Mouse (Mus musculus) A20 (cell line): Measurements from ENCODE around the gene Arl6.

Source experiments
- DNase-seq: peaks from one replicate; pipeline ENCODE4 v3.0.0-alpha.2; 2011; ENCODE audit warnings: low read depth, low spot score

Gene Arl6

DNA sequence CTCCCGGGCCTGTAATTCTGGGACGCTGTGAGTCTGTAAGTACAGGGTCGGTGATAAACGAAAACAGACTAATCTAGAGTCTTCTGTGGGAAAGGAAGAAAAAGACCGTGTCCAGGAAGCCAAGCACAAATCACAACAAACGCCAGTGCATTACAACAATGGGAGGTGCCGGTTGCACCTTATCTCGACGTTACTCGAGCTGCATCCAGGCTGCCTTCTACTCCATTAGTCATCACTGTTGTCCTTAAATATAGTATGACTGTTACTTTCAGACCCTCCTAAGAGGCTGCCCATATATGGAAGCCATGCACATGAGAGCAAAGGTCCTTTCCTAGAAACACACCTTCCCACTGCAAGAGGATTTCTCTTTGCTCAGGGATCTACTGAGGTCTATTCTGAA lies 51.4 kb downstream of the Arl6 start:
- DNase-seq = no peak

DNA sequence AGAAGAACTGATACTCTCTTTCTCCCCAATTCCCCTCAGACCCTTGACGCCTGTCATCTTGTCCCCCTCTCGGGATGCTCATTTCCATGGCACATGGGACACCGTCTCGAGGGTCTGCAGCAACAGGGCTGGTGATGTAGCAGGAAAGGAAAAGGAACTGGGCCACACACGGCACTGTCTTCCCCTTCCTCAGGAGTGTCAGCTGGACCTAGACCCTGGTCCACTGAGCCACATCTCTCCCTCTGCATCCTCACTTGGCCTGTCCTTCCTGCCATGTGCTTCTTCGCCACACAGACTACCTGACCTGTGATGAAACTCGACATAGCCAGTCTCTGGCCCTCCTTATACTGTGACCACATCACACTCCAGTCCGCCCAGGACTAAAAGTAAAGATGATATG lies 52.3 kb downstream of the Arl6 start:
- no peak for DNase-seq

DNA sequence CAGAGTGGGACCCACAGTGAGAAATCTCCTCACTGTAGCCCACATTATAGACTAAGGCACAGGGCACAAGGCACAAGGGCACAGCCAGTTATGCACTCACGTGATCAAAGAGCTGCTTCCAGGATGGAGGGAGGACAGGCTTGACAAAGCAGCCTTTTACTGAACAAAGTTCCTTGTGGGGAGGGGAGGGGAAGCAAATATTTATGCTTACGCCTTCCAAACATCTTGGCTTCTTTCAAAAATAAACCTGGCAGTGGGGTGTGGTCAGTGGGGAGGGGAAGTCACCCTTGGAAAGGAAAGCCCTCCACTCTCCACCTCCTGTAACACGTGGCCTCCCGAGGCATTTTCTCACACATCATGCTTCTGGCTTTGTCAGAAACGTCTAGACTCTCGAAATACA lies 52.9 kb downstream of the Arl6 start:
- DNase-seq = no peak

DNA sequence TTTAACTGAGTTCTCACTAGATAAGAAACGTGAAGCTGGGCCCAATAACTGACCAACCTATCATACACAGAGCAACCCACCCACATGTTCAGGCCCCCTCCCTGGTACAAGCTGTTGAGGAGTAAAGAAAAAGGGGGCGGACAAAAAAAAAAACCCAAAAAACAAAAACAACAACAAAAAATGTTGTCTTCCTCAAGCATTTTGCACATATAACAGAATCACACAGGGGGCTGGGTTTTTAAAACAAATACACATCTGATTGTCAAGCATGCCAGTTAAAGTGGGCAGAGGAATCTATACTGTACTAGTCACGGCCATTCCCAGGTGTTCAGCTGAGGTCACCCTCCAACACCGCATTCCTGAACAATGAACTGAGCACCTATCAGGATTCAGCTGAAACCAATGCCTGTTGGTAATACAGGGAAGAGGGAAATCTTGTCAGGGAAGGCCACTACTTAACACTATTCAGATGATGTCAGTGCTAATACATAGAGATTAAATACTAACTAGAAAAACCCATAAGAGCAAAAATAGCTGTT lies 53.4 kb downstream of the Arl6 start:
- DNase-seq = no peak

DNA sequence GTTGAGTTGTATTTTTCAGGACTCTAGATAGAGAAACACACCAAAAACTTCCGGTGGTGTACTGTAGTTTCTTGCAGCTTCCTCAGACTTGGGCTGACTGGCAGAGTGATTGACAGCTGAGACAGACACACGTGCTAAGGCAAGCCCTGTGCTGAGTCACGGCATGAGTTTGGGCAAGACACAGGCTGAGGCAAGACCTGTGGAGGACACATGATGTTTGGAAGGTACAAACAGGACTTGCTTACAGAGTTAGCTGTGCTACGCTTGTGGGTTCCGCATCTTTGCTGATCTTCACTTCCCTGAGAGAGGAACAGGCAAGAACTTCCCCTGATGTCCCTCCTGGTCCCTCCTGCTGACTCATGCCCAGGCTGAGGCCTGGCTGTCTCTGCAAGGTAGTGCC lies 55.7 kb downstream of the Arl6 start:
- no peak for DNase-seq

DNA sequence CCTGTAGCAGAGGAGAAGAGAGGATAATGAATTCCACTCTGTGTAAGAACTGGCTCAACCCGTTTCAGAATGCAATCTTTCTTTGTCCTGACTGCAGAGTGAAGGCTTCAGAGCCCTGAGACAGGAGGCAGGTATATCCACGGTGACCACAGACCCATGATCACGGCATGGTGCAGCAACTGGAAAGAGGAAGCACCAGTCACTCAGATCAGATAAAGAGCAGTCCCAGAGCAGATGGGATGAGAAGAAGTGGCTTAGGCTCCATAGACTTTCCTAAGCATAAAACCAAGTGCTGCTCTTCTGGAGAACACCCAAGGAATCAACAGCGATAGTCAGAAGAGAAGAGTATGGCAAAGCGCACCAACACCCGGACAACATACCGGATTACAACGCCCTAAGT lies 60.0 kb downstream of the Arl6 start:
- no peak for DNase-seq

DNA sequence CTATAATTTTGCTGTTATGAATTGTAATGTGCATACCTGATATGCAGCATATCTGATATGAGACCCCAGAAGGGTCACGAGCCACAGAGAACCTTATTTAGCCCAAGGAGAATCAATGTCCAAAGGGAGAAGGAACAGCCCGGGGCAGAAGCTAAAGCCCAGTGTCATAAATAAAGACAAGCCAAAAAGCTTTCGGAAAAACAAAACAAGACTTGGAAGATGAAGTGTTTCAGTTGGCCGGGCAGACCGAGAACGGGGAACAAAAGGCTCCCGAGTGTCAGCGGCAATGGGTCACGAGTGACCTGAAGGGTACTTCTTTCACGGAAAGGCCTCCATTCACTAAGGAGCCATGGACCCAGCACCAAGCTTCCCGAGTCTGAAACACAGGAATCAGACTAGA lies 65.2 kb downstream of the Arl6 start:
- DNase-seq = no peak

DNA sequence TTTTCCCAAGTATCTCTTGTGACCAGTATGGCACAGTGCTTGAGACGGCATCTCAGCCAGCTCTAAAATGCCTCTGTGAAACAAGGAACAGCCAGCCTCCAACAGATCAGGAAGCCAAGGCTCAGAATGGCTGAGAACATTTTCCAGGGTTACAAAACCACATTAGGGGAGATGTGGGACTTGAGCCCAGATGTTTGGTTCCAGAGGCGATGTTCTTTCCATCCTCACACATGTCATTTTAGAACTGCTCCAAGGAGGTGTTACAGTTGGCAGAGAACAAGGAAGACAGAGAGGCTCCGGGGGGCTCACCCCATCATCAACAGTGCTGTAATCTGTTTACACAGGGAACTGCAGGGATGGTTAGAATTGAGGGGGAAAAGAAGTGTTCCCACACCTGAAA lies 66.5 kb downstream of the Arl6 start:
- no peak for DNase-seq

DNA sequence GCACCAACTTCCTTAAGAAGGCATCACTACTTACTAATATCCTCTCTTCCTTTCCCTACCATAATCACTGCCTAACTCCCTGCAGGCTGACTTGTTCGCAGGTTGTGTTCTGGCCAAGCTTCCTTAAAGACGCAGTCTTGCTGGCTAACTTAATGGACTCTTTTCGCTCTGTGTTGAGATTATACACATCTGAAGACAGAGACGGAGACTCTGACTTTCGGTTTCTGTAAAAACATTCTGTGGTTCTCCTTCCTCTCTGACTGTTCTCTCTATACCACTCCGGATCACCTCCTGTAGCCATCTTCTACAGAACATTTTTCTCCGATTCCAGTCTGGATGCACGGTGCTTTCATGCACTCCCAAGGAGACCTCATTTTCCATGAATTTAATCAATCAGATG lies 68.4 kb downstream of the Arl6 start:
- no peak for DNase-seq

DNA sequence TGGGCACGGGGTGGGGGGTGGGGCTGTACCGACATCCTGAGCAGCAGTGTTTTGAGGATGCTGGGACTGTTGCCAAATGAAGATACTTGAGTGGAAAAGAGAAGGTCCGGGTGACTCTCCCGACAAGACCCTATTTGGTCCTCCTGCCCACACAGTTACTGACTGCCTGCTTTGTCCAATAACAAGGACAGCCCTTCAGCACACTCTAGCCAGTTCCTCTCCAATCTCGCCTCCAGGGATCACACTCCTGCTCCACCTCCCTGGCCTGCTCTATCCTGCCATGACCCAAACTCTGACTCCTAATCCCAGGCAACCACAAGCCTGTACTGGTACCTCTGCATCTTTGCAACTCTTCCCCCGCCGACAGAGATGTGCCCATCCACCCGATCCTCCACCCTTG lies 69.4 kb downstream of the Arl6 start:
- no peak for DNase-seq

DNA sequence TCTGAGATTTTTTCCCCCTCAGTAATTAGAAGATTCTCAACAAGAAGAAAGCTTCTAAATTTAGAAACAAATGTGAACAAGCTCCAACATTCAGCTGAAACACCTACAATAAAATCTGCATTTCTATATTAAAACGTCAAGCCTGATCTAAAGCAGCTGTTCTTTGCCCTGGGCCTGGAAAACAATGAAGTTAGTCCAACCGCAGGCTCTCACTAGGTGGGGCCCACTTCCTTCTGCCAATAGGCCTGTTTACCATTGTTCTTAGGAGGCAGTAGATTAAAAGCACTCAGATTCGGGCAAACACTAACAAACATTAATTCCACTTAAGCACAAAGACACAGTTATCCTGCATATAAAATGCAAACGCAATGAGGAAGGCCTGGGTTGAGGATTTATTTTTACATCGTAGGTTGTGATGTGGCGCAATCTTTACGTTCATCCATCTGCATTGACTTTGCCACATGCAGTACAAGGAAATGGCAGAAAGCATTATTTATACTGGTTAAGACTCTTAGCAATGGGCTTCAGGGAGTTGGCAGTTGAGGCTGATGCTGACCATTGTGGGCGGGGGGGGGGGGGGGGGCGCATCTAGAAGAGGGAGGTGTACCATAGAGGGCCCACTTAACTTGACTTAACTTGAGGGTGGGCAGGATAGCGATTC lies 71.3 kb downstream of the Arl6 start:
- DNase-seq = no peak

DNA sequence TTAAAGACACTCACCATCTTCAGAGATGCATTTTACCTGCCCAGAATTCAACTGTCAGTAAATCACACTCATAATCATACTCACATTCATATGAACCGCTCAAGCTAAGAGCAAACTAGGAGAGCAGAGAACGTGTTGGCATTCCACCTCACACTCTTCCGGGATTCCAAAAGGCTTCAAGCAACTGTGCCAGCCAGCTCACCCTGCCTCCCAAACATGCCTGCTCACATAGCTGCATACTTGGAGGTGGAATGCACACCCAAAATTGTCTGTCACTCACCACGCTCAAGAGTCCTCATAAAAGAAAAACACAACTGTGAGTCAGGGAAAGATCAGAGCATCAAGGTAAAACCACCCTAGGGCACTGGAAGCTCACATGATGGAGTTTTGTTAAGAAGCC lies 72.8 kb downstream of the Arl6 start:
- DNase-seq = no peak

DNA sequence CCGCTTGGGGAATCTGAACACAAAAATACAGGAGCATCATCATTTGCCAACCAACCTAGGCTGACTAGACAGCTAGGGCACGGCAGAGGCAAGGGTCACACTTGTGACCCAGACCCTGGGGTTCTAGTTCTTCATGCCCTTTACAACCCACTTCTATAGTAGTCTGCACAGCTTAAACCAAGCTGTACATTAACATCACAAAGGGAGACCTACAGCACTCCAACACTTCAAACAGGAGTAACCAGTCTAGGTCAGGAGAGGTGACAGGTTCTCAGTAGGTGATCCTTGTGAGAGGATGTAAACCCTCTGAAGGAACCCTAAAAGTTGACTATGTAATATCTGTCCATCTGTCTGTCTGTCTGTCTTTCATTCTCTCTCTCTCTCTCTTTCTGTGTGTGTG lies 73.6 kb downstream of the Arl6 start:
- DNase-seq = no peak

DNA sequence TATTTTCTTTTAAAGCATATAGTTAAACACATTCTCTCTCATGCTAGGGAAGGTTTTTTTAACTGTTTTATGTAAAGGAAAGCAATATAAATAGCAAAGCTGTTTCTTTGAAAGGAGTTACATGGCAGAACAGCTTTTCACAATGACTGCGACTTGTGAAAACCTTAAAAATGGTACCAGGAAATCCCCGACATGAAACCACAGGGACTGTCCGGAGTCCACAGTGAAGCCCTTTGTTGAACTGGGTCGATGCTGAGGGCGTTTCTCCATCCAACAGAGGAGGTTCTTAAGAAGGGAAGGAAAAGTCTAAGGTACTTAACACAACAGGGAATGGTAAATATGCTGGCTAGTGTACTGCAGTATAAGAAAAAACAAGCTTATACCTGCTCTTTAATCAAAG lies 75.2 kb downstream of the Arl6 start:
- DNase-seq = peak; percentile 53
